Mouse (Mus musculus): ENCODE data around the gene Fam214b. TPM values are rescaled to one million over a fixed set of nuclear protein-coding genes. Genes with fewer than 3 reads are reported as not detected.

Fam214b gene
- polyA plus RNA-seq, 1 experiment from 2014 or later = 8.1 TPM

DNA sequence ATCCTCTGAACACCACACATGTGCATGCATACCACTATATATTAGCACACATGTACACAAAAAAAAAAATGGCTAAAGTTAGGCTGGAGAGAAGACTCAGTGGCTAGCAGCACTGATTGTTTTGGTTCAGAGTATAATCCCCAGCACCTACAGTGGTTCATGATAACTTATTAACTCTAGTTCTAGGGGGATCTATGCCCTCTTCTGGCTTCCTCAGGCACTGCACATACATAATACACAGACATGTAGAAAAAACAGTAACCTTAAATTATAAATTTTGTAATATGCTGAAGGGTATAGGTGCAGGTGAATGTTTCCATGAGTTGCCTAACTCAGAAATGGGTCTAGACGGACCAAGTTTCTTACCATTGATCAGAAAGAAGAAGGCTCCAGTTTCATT, 57.7 kb downstream of the Fam214b start:
- DNase-seq (ENCODE audit: low spot score) = no peak
- ATAC-seq (replicated peaks; ENCODE audit: low FRiP score, low read depth) = no peak
- Histone ChIP-seq H3K27me3 (ENCODE audit: insufficient read depth, low read length) (no peaks in the 10 kb centered on the region), H3K27ac (no peak overlapping the region), H3K36me3 (ENCODE audit: insufficient read depth, low read length) (peaks cover 81% of the 10 kb centered on the region), H3K9ac (ENCODE audit: low read depth, low read length) (no peak overlapping the region), H3K4me1 (replicated peaks; ENCODE audit: insufficient read depth, low read length) (no peaks in the 10 kb centered on the region), H3K4me2 (ENCODE audit: low read length) (no peak overlapping the region), H3K9me3 (replicated peaks; ENCODE audit: low read length) (no peaks in the 10 kb centered on the region), H3K4me3 (replicated peaks; ENCODE audit: low read depth, low read length) (no peak overlapping the region)
- 81% methylated on average over 1 of the region's 1 CpGs for WGBS
- TF ChIP-seq CTCF (IDR thresholded peaks at IDR 0.05; ENCODE audit: low read depth) = peak; percentile 42

Other genes with a start within 250 kb of the Fam214b start
- 0.07 TPM in 1 of 2 replicates, not detected in the other for gene Fam205a1, start 192.3 kb downstream of the Fam214b start, polyA plus RNA-seq (2015; fragmentation: Nextera tagmentation; extraction: Ambion mirVana)
- gene Gm12394, start 189.4 kb downstream of the Fam214b start, polyA plus RNA-seq (2015; fragmentation: Nextera tagmentation; extraction: Ambion mirVana) = 0.14 and 0.26 TPM in 2 replicates
- gene Fam205c, start 172.0 kb downstream of the Fam214b start, polyA plus RNA-seq (2015; fragmentation: Nextera tagmentation; extraction: Ambion mirVana) = 0.09 and 0.33 TPM in 2 replicates
- 0.34 and 0.64 TPM in 2 replicates for gene Phf24, start 129.6 kb downstream of the Fam214b start, polyA plus RNA-seq (2015; fragmentation: Nextera tagmentation; extraction: Ambion mirVana)
- 4.6 and 5.3 TPM in 2 replicates for gene Dnajb5, start 96.4 kb downstream of the Fam214b start, polyA plus RNA-seq (2015; fragmentation: Nextera tagmentation; extraction: Ambion mirVana)
- gene 1700022I11Rik, start 76.6 kb downstream of the Fam214b start, polyA plus RNA-seq (2015; fragmentation: Nextera tagmentation; extraction: Ambion mirVana) = 0.37 and 0.66 TPM in 2 replicates
- gene Vcp, start 45.7 kb downstream of the Fam214b start, polyA plus RNA-seq (2015; fragmentation: Nextera tagmentation; extraction: Ambion mirVana) = 356 and 406 TPM in 2 replicates
- 7.2 and 9.2 TPM in 2 replicates for gene Fancg, start 35.7 kb downstream of the Fam214b start, polyA plus RNA-seq (2015; fragmentation: Nextera tagmentation; extraction: Ambion mirVana)
- gene Pigo, start 20.4 kb downstream of the Fam214b start, polyA plus RNA-seq (2015; fragmentation: Nextera tagmentation; extraction: Ambion mirVana) = 19.2 and 21.3 TPM in 2 replicates
- 253 and 273 TPM in 2 replicates for gene Stoml2, start 14.5 kb downstream of the Fam214b start, polyA plus RNA-seq (2015; fragmentation: Nextera tagmentation; extraction: Ambion mirVana)
- 3.3 and 3.8 TPM in 2 replicates for gene Unc13b, start 12.7 kb upstream of the Fam214b start, polyA plus RNA-seq (2015; fragmentation: Nextera tagmentation; extraction: Ambion mirVana)
- 0.37 and 0.51 TPM in 2 replicates for gene Atp8b5, start 220.9 kb upstream of the Fam214b start, polyA plus RNA-seq (2015; fragmentation: Nextera tagmentation; extraction: Ambion mirVana)